Mouse (Mus musculus) T-helper 17 cell (primary cell): Measurements from ENCODE around the gene Pcyt2.

Experiments used
- in situ Hi-C, 2 experiments: fragments of 300-600 bp; cut with MboI, MseI; formaldehyde crosslinking; loops; 1 replicate in 1 of 2; 2 replicates in 1 of 2; pipeline ENCODE4 v1.15.1; 2025; ENCODE audit warnings: high pct_unique_total_duplicates in 2 of 2

Pcyt2 gene

DNA sequence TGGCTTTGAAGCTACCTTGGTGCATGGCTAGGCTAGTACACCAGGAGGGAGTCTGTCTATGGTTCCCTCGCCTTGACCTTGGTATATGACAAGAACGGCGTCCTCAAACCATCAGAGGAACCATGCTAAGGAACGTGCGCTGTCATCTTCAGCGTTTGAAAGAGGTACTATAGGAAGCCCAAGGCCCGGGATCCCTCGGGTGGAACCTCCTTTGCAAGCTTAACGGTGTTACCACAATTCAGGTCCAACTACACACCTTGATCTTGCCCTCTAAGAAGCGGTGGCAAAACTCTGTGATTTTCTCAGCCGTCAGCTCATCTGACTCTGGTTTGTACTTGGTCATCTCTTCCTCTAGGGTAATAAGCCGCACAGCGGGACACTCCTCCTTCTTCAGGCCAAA is 54.8 kb downstream of the Pcyt2 start:
- in situ Hi-C loops, result no loop called here

DNA sequence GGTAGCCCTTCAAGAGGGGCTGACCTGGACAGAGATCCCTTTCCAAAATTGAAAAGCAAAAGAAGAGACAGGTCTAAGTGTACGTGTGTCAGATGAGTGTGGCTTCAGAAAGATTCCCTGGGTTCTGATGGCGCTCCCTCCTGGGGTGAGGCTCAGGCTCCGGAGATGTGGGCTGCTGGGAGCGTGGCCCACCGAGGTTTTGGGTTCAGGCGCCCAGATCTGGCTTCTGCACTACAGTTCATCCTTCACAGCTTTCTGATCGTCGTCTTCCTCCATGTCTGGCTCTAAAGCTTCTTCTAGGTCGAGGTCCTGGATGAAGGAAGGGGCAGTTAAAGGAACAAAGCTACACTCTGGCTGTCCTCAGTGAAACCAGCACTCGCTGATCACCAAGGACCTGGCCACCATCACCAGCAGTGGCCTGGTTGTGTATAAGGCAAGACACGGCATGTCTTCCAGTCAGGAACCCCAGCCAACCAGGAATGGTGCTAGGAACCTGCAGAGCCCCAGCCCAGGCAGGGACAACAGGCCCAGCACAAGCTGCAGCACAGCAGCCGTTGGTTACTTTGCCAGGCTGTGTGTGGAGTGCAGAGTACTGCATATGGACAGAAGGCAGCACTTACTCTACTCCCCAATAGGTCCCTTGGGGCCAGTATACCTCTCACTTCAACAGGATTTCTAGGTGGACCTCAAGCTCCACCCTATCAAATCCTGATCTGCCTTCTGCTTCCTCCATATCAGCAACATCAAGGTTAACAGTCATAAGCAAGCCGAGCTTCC is 56.6 kb downstream of the Pcyt2 start:
- in situ Hi-C loops, result no loop called here
